Mouse (Mus musculus): ENCODE measurements at regions not wholly inside any gene's neighbourhood (a gene's known extent, or its start where the extent isn't known, plus 50 kb on each side); places are given as distances from the start of the nearest gene placed in this dataset.
A peak's percentile ranks its signal among the peaks of the same experiment; 100 is the strongest.

DNA sequence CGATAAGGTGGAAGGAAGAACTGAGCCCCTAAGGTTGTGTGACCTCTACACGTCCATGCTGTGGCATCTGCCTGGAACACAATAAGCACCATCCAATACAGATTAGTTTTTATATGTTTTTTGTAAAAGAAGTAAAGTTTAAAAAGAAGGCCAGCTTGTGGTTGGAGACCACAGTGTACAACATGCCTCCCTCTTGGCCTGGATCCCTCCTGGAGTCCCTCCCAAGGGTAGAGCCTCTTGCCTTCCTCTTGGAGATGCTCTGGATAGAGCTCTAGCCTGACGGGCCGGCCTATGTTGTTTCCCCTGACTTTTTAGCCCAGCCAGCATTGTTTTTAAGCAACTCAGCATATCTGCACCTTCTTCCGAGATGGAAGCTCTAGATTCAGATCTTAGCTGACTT is 138.0 kb downstream of the Vegfa start:
- Histone ChIP-seq H3K4me3 (no peak overlapping the region), H3K79me2 (replicated peaks; ENCODE audit: control insufficient read depth, insufficient read depth, low read length) (no peaks in the 10 kb centered on the region), H3K4me1 (ENCODE audit: control insufficient read depth, insufficient read depth, low read length) (peaks cover 10% of the 10 kb centered on the region), H3K27ac (no peak overlapping the region; the same call in 1 of the 2 replicates), H3K36me3 (ENCODE audit: control insufficient read depth, insufficient read depth, low read length) (no peaks in the 10 kb centered on the region), H3K9ac (ENCODE audit: low read depth, low read length) (no peak overlapping the region), H3K27me3 (ENCODE audit: control insufficient read depth, insufficient read depth, low read length) (no peaks in the 10 kb centered on the region)
- no peak for DNase-seq
- 83% methylated on average over 5 of the region's 5 CpGs for WGBS
- TF ChIP-seq CTCF (IDR thresholded peaks at IDR 0.05): no peak
- TF ChIP-seq POLR2A (IDR thresholded peaks at IDR 0.05; ENCODE audit: insufficient read depth, low read depth, low read length): no peak
- TF ChIP-seq EP300 (IDR thresholded peaks at IDR 0.05; ENCODE audit: insufficient read depth, low read depth, low read length): no peak
- intact Hi-C loops (cut with DNase I): no loop called here

DNA sequence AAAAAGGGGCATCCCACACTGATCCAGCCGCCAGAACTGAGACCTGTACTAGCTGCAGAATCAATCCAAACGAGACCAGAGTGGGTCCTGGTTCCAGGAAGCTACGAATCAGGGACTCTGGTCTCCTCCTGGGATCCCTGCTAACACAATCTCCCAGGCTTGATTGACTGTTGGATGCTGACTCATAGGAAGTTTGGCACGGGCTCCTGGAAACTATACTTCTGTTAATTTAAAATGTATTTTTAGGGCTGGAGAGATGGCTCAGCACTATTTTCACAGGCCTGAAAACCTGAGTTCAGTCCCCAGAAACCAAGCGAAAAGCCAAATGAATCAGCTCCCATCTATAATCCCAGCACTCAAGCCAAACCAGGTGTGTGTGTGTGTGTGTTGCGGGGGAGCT is 138.5 kb downstream of the Vegfa start:
- Histone ChIP-seq H3K9ac (ENCODE audit: low read depth, low read length) (no peak overlapping the region), H3K79me2 (replicated peaks; ENCODE audit: control insufficient read depth, insufficient read depth, low read length) (no peaks in the 10 kb centered on the region), H3K27me3 (ENCODE audit: control insufficient read depth, insufficient read depth, low read length) (no peaks in the 10 kb centered on the region), H3K4me1 (ENCODE audit: control insufficient read depth, insufficient read depth, low read length) (peaks cover 11% of the 10 kb centered on the region), H3K36me3 (ENCODE audit: control insufficient read depth, insufficient read depth, low read length) (no peaks in the 10 kb centered on the region), H3K27ac (peak overlapping the region; percentile 5; the same call in 1 of the 2 replicates), H3K4me3 (no peak overlapping the region)
- TF ChIP-seq CTCF (IDR thresholded peaks at IDR 0.05) (no peak), POLR2A (IDR thresholded peaks at IDR 0.05; ENCODE audit: insufficient read depth, low read depth, low read length) (no peak), EP300 (IDR thresholded peaks at IDR 0.05; ENCODE audit: insufficient read depth, low read depth, low read length) (no peak)
- intact Hi-C loops (cut with DNase I): no loop called here
- 41% methylated on average over 6 of the region's 6 CpGs for WGBS
- DNase-seq: no peak

DNA sequence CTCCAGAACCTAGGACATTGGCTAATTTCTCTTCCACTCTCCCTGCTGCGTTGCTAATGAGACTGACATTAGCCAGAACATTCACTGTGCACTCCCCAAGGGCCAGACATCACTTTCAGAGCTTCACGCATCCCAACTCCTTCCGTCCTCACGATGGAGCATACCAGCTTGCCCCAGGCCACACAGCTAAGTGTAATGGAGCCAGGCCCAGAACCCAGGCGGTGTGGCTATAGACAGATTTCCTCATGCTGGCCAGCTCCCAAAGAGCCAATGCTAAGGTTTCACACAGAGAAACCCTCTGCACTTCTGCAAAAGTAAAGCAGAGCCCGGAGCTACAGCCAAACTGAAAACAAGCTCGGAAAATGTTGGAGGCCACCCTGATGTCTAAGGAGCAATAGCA is 139.1 kb downstream of the Vegfa start:
- TF ChIP-seq EP300 (IDR thresholded peaks at IDR 0.05; ENCODE audit: insufficient read depth, low read depth, low read length) (no peak), POLR2A (IDR thresholded peaks at IDR 0.05; ENCODE audit: insufficient read depth, low read depth, low read length) (no peak), CTCF (IDR thresholded peaks at IDR 0.05) (no peak)

GRCm38 (mm10) chr17:45889451-45889850 is 142.7 kb downstream of the Vegfa start:
- Histone ChIP-seq H3K27me3 (ENCODE audit: control insufficient read depth, insufficient read depth, low read length) (no peaks in the 10 kb centered on the region), H3K9ac (ENCODE audit: low read depth, low read length) (no peak overlapping the region), H3K4me1 (ENCODE audit: control insufficient read depth, insufficient read depth, low read length) (peaks cover 26% of the 10 kb centered on the region), H3K79me2 (replicated peaks; ENCODE audit: control insufficient read depth, insufficient read depth, low read length) (no peaks in the 10 kb centered on the region), H3K27ac (peak overlapping the region; percentile 49), H3K36me3 (ENCODE audit: control insufficient read depth, insufficient read depth, low read length) (no peaks in the 10 kb centered on the region), H3K4me3 (no peak overlapping the region)
- intact Hi-C loops (cut with DNase I): loop anchor here (2.0 to 10.0 kb wide), 4 partner anchors 21 to 305 kb away; no protein-coding TSS in a partner anchor
- DNase-seq: peak; percentile 58 to 82
- TF ChIP-seq POLR2A (IDR thresholded peaks at IDR 0.05; ENCODE audit: insufficient read depth, low read depth, low read length) (no peak), EP300 (IDR thresholded peaks at IDR 0.05; ENCODE audit: insufficient read depth, low read depth, low read length) (0 out of 2 replicates have a peak, but pooled peaks have one; percentile 33)
- WGBS: 33% methylated on average over 8 of the region's 8 CpGs

More for the DNA sequence above, 139.1 kb downstream of the Vegfa start:
- no peaks in the 10 kb centered on the region for H3K79me2 ChIP-seq (replicated peaks; ENCODE audit: control insufficient read depth, insufficient read depth, low read length)
- H3K9ac ChIP-seq (ENCODE audit: low read depth, low read length): no peak overlapping the region
- 84% methylated on average over 7 of the region's 7 CpGs for WGBS
- no peak for DNase-seq
- no peak overlapping the region for H3K4me3 ChIP-seq
- no peaks in the 10 kb centered on the region for H3K36me3 ChIP-seq (ENCODE audit: control insufficient read depth, insufficient read depth, low read length)
- peaks cover 11% of the 10 kb centered on the region for H3K4me1 ChIP-seq (ENCODE audit: control insufficient read depth, insufficient read depth, low read length)
- intact Hi-C loops (cut with DNase I): no loop called here
- H3K27me3 ChIP-seq (ENCODE audit: control insufficient read depth, insufficient read depth, low read length): no peaks in the 10 kb centered on the region
- H3K27ac ChIP-seq: no peak overlapping the region; the same call in 1 of the 2 replicates

GRCm38 (mm10) chr17:45889051-45889450 is 143.1 kb downstream of the Vegfa start:
- intact Hi-C loops (cut with DNase I): loop anchor here (2.0 to 10.0 kb wide), 4 partner anchors 22 to 304 kb away; no protein-coding TSS in a partner anchor
- Histone ChIP-seq H3K4me1 (ENCODE audit: control insufficient read depth, insufficient read depth, low read length) (peaks cover 26% of the 10 kb centered on the region), H3K27ac (peak overlapping the region; percentile 49), H3K9ac (ENCODE audit: low read depth, low read length) (no peak overlapping the region), H3K36me3 (ENCODE audit: control insufficient read depth, insufficient read depth, low read length) (no peaks in the 10 kb centered on the region), H3K4me3 (no peak overlapping the region), H3K27me3 (ENCODE audit: control insufficient read depth, insufficient read depth, low read length) (no peaks in the 10 kb centered on the region), H3K79me2 (replicated peaks; ENCODE audit: control insufficient read depth, insufficient read depth, low read length) (no peaks in the 10 kb centered on the region)
- no peak for DNase-seq
- no peak for TF ChIP-seq POLR2A (IDR thresholded peaks at IDR 0.05; ENCODE audit: insufficient read depth, low read depth, low read length)
- no peak for TF ChIP-seq CTCF (IDR thresholded peaks at IDR 0.05)
- no peak for TF ChIP-seq EP300 (IDR thresholded peaks at IDR 0.05; ENCODE audit: insufficient read depth, low read depth, low read length)
- WGBS: 48% methylated on average over 7 of the region's 7 CpGs

DNA sequence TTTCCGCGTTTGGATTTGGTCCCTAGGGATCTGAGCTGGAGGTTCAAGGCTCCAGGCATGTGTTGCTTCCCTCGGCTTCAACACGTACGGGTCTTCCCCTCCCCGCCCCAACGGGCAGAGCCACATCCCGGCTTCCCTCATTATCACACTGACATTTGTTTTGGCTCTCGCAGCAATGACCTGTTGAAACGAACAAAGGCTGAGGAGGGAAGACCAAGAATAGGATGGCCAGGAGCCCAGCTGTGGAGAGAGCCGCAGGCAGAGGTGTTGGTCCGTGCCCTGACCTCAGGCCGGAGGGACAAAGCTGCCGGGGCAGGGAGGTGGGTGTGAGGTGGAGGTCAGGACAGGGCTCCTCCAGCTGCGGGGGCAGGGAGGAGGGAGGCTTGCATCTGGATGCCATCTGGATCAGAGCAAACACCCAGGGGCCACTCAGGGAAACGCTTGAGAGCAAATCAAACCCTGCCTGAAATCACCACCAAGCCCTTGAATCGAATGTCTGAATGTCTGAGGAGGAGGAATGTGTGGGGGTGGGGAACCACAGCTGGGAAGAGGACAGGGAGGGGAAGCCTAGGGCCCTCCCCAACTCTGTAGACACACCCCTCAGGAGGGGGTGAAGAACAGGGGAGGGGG is 145.6 kb downstream of the Vegfa start:
- Histone ChIP-seq H3K4me3 (no peak overlapping the region), H3K4me1 (ENCODE audit: control insufficient read depth, insufficient read depth, low read length) (peaks cover 24% of the 10 kb centered on the region), H3K9ac (ENCODE audit: low read depth, low read length) (no peak overlapping the region; the same call in 1 of the 2 replicates), H3K27ac (peak overlapping the region; percentile 80), H3K36me3 (ENCODE audit: control insufficient read depth, insufficient read depth, low read length) (no peaks in the 10 kb centered on the region), H3K27me3 (ENCODE audit: control insufficient read depth, insufficient read depth, low read length) (no peaks in the 10 kb centered on the region), H3K79me2 (replicated peaks; ENCODE audit: control insufficient read depth, insufficient read depth, low read length) (no peaks in the 10 kb centered on the region)
- WGBS: 7% methylated on average over 17 of the region's 17 CpGs
- TF ChIP-seq EP300 (IDR thresholded peaks at IDR 0.05; ENCODE audit: insufficient read depth, low read depth, low read length) (peak; percentile 78; the same call in 1 of the 2 replicates), POLR2A (IDR thresholded peaks at IDR 0.05; ENCODE audit: insufficient read depth, low read depth, low read length) (peak; percentile 34; the same call in 1 of the 2 replicates), CTCF (IDR thresholded peaks at IDR 0.05) (no peak)
- intact Hi-C loops (cut with DNase I): loop anchor here (5.0 to 10.0 kb wide), 3 partner anchors 141 to 302 kb away; no protein-coding TSS in a partner anchor
- peak; percentile 72 to 86 for DNase-seq
